Mouse (Mus musculus): ENCODE measurements around the gene Gm17660.
"Not testable (repeated sequence)": the region's sequence is repeated elsewhere in the genome, so short reads cannot be mapped to it uniquely, and the experiment has no call there.

DNA sequence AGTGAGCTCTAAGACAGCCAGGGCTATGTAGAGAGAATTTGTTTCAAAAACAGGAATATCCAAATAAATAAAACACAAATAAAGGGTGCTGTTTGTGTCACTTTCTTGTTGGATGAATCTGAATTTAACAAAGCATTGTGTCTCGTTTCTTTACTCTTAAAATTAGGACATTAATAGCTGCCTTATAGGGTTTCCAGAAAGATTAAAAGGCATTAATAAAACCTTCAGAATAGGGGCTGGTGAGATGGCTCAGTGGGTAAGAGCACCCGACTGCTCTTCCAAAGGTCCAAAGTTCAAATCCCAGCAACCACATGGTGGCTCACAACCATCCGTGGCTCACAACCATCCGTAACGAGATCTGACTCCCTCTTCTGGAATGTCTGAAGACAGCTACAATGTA is 53.2 kb downstream of the Gm17660 start:
- not testable (repeated sequence) for TF ChIP-seq POLR2A (IDR thresholded peaks at IDR 0.05; ENCODE audit: borderline replicate concordance, insufficient read depth, low read length); CTCF (IDR thresholded peaks at IDR 0.05; ENCODE audit: borderline replicate concordance, insufficient read depth, low read depth, low read length)
